Mouse (Mus musculus) gonadal fat pad, adult 2 months (tissue): ENCODE measurements around the gene Sez6l2. TPM values are rescaled to one million over a fixed set of nuclear protein-coding genes. Genes with fewer than 3 reads are reported as not detected.

Experiments
- DNase-seq: peaks from one replicate; pipeline ENCODE4 v3.0.0-alpha.2; 2012; ENCODE audit warnings: low read depth
- polyA plus RNA-seq: library from polyadenylated mRNA; depleted of rRNA; stranded (reverse); fragments of >200 nt; gene quantifications from 2 replicates; pipeline ENCODE4 v1.2.3, GENCODE M21; 2012

Sez6l2 gene
- polyA plus RNA-seq, 1 experiment = 2.8 TPM

DNA sequence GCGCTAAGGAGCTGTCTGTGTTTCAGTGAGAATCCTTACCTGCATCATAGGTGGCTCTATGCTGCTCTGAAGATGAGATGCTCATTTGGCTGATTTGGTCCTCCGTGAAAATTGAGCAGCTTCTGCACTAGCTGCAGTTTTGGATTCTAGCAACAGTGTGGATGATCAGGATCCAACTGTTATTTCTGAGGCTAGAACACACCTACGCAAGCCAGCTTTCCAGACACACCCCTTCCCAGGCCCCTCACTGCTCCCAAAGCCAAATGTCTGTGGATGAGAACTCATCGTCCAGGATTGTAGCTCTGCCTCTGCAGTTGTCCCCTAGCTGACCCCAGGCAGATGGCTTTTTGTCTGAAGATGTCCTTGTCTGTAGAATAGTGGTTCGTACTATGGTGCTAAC lies 10.7 kb downstream of the Sez6l2 start:
- DNase-seq = no peak

DNA sequence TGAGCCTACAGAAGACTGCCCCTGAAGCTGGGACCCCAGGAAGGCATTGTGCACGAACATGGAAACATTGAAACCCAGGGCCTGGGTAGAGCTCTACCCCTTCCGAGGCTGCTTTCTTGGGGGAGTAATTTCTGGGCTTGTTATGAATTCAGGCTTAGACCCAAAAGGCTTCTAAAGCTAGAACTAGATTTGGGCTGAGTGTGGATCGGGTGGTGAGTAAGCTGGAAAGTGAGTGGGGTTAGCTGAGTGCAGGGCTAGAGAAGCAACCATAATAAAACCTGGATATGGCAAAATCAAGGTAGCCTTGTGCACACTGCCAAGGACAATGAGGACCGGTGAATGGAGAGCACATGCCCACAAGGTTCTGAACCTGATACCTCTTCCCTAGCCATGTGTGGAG lies 11.6 kb downstream of the Sez6l2 start:
- DNase-seq = no peak

- no peak for DNase-seq
These were observed 13.4 kb downstream of the Sez6l2 start for GRCm38 (mm10) chr7:126963548-126964286.

GRCm38 (mm10) chr7:126965568-126965967 lies 15.2 kb downstream of the Sez6l2 start:
- no peak for DNase-seq

DNA sequence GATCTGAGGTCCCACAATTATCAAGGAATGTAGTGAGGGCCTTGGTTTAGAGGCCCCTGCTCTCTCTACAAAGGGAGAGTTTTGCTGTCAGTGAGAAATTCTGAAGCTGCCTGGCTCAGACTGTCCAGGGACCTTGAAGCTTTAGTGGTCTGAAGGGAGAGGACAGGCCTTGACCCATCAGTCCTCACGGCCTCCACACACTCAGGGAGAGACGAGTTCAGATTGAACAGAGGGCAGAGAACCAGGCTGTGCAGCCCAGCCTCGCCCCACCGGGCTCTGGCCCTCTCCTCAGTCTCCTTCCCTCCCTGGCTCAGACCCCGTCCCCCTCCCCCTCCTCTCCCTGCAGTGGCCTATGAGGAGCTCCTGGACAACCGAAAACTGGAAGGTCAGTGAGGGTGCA lies 17.0 kb downstream of the Sez6l2 start:
- DNase-seq = no peak

DNA sequence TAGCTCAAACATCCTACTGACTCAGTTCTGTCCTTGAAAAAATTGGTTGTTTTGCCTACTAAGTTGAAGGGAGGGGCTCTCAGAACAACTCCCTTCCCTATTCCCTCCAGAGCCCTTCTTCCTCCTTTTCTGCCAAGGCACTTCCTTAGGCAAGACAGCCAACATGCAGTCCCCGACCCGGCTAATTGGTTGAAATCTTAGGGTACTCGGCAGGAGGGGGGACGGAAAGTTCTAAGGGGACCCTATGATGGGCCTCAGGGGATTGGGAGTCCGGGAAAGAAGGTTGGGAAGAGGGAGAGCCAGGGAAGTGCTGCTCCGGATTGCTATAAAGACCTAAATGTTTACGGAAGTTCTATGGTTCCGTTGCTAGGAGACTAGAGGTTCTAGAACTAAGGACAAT lies 25.1 kb downstream of the Sez6l2 start:
- no peak for DNase-seq

DNA sequence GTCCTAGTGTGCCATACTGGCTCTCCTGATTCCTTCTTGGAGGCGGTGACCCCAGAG lies 25.4 kb downstream of the Sez6l2 start, which contains the start of gene Cdipt:
Gene Cdipt (plus strand): TSS at position 22 of the 57 bp plus-strand sequence.
- DNase-seq = no peak

- no peak for DNase-seq
These were observed 25.8 kb downstream of the Sez6l2 start, which contains the start of gene Cdiptos for GRCm38 (mm10) chr7:126975950-126976866. Cdiptos (minus strand) TSS chr7:126976098.

DNA sequence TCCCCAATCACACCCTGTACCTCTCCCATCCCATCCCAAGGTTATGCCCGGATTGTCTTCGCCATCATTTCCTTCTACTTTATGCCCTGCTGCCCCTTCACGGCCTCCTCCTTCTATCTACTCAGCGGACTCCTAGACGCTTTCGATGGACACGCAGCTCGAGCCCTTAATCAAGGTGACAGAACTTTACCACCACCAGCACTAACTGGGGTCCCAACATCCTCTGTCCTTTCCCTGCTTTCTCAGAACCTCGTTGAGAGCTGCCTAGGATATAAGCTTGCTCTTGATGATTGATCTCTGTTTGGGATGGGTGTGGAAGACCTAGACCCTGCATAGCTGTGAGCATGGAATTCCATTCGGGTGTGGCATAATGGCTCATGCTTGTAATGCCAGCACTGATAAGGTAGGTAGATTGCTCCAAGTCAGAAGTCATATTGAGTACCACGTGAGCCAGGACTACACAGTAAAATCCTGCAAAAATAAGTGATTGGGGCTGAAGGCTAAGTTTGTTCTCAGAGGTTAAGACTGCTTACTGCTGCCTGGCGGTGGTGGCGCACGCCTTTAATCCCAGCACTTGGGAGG lies 26.6 kb downstream of the Sez6l2 start:
- no peak for DNase-seq

- no peak for DNase-seq
These were observed 28.5 kb downstream of the Sez6l2 start for GRCm38 (mm10) chr7:126978841-126979240.

GRCm38 (mm10) chr7:126981601-126982000 lies 31.2 kb downstream of the Sez6l2 start:
- no peak for DNase-seq

- no peak for DNase-seq
These were observed 31.7 kb downstream of the Sez6l2 start for GRCm38 (mm10) chr7:126982054-126982453.

DNA sequence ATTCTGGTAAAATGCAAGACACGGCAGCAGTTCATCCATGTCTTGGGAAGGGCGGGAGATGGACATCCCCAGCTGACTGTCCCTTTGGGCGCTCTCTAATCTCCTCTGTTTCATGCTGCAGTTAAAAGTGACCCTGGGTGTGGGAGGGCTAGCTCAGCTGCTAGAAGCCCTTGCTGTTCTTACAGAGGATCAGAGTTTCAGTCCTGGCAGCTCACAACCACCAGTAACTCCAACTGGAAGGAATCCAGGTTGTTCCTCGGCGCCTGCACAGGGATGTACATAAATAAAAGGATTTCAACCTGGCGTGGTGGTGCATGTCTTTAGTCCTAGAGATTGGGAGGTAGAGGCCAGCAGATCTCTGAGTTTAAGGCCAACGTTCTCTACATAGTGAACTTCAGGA lies 32.8 kb downstream of the Sez6l2 start:
- no peak for DNase-seq

DNA sequence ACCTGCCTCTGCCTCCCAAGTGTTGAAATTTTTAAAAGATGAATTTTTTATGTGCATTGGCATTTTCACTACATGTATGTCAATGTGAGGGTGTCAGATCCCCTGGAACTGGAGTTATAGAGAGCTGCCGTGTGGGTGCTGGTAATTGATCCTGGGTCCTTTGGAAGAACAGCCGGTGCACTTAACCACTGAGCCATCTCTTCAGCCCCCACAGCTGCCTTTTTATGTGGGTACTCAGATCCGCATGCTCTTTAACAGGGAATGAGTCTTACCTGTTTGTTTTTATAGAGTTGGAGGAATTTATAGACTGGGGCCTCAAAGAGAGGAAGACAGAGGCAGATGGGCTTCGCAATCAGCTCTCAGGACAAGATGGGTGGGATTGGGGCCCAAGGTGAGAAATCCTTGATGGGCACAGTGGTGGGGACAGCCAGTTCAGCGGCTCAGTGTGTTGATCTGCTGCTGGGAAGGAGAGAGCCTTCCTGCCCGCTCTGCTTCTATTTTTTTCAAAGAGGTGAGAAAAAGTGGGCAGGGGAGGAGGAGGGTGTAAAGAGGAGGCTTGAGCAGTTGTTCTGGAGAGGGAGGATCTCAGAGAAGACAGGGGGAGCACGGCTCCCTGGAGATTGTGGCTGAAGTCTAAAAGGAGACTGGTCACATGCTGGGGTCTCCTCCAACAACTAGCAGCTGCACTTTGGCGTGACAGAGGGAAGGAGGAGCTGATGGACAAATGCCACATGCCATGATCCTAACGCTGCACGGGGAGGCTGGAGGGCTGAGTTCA lies 34.5 kb downstream of the Sez6l2 start:
- DNase-seq = no peak

- no peak for DNase-seq
These were observed 36.0 kb downstream of the Sez6l2 start for GRCm38 (mm10) chr7:126986319-126986718.

DNA sequence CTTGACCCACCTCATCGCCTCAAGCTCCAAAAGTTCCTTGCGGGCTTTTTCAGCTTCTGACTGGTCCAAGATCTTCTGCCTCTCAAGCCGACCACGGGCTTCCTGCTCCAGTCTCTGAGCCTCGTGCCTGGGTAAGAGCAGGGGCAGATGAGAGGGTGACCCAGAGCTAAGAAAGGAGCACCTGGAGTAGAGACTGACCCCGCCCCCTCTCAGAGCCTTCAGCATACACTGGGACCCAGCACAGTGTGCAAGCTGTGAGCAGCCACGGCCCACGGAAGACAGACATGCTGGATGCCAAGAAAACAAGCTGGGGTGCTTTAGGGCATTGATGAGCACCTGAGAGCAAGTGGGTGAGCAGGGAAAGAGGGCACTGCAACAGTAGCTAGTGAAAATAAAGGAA lies 38.5 kb downstream of the Sez6l2 start:
- no peak for DNase-seq

DNA sequence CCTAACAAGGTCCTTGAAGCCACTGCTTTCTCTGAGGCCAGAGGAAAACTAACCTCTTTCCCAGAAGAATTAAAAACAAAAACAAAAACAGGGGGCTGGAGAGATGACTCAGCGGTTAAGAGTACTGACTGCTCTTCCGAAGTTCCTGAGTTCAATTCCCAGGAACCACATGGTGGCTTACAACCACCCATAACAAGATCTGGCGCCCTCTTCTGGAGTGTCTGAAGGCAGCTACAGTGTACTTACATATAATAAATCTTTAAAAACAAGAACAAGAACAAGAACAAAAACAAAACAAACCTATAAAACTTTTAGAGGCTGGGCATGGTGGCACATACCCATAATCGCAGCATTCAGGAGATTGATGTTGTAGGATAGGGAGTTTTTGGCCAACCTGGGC lies 46.1 kb downstream of the Sez6l2 start:
- DNase-seq = no peak

DNA sequence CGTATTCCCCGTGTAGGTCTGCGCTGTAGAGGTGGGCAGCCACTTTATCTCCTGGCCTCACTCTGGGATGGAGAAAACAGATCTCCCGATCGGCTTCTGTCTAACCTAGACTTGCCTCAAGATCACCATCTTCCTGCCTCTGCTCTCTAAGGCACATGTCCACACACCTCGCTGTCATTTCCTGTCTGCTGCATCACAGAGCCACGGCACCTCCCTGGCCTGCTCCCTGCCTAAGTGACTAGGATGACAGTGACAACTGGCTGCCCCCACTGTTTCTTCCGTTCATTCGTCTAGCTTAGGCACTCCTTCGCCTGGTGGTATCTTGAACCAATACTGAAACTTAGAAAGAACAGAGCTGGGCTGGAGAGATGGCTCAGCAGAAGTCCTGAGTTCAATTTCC lies 49.2 kb downstream of the Sez6l2 start:
- DNase-seq = no peak

DNA sequence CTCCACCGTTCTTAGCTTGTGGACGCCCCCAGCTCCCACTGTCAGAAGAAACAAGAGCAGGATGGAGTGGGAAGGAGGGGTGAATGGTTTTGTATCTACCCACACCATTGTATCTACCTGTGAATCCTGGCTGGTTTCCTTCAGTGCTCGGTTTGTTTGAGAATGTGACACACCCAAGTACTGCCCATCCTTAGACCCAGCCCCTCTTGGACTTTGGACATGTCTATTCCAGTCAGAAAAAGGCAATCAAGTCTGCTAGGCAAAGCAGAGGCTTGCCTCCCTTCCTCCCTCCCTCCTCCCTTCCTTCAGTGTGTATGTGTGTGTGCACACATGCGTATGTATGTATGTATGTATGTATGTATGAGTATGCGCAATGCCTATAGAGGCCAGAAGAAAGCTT lies 53.3 kb downstream of the Sez6l2 start:
- no peak for DNase-seq

DNA sequence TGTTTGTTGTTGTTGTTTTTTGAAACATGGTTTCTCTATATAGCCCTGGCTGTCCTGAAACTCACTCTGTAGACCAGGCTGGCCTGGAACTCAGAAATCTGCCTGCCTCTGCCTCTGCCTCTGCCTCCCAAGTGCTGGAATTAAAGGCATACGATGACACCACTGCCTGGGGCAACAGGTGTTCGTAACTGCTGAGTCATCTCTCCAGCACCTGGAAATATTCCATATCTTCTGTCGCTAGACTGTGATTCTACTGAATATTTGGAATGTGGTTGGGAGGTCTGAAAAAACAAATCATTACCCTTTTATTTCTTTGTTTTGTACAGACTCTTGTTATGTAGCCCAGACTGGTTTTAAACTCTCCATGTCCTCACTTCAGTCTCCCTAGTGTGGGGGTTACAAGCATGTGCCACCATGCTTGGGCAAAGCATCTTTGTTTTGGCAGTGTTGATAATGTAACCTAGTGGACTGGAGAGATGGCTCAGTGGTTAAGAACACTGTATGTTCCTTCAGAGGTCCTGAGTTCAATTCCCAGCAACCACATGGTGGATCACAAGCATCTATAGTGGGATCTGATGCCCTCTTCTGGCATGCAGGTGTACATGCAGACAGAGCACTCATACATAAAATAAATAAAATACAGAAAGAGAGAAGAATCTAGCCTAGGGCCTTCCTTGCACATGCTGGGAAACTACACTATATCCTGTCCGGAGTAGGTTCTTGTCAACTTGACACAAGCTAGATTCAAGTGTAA lies 53.9 kb downstream of the Sez6l2 start:
- DNase-seq = no peak

DNA sequence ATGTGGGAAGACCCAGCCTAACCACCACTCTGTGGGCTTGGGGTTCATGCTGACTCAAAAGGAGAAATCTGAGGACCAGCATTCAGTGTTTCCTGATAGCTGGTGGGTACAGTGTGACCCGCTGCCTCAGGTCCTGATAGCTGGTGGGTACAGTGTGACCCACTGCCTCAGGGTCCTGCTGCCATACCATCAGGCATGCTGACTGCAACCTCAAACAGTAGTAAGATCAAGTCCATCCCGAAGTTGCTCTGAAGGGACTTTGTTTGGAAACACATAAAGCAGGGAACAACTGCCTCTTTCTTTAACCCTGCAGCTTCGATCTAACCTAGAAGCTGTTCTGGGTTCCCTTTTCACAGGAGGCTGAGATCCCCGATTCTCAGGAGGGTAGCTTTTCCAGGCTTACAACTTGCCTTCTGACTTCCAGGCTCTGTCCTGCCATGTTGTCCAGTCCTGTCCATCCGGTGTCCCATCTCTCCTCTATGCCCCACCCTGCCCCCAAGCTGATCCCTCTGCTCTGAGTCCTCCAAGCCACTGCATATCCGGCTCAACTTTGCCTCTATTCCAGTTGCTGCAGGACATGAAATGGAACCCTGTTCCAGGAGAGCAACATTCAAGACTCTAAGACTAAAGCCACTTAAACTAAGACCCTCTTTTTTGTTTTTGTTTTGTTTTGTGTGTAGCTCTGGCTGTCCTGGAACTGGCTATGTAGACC lies 57.1 kb downstream of the Sez6l2 start:
- no peak for DNase-seq
